Mouse (Mus musculus) frontal cortex, postnatal 14 days (tissue): ENCODE measurements around the gene Golph3.
"Not testable (repeated sequence)": the region's sequence is repeated elsewhere in the genome, so short reads cannot be mapped to it uniquely, and the experiment has no call there.

Source experiments
- DNase-seq, 2 experiments: peaks; one replicate each; pipeline ENCODE4 v3.0.0; 2022; ENCODE audit warnings: low spot score in 2 of 2

The Golph3 gene

DNA sequence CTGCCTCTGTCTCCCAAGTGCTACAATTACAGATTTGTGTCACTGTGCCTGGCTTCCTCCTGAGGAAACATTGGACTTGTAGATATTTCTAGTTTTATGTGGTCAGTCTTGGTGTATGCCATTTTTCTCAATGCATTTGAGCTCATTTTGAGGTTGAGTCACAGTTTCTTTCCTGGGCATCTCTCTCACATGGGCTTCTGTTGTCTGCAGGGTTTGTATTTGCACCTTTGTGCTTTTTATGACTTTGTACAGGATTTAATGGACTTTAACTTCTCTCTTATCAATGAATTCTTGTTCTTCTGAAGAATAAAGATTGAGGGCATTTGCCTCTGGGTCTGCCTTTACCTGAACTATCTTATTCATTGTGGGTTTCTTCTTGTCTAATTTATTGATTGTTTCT, 36.2 kb downstream of the Golph3 start:
- DNase-seq, result no peak

DNA sequence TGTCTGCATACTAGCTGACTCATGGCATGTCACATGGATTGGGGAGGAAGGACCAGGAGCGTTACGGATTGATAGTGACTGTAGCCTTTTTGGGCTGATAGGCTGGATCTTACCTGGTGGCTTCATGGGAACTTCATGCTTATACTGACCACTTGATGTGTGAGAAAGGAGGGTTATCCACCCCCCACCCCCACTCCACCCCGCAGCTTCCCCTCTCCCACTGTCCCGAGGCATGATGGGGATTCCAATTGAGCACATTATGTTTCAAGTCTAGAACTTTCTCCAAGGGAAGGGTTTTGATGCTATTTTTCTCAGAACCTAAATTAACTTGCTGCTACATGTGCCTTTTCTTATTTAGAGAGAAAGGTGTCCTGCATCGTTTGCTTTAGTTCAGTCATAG, 37.1 kb downstream of the Golph3 start:
- DNase-seq, result no peak

- DNase-seq, result no peak
These were observed 39.4 kb downstream of the Golph3 start for GRCm38 (mm10) chr15:12360519-12361212.

DNA sequence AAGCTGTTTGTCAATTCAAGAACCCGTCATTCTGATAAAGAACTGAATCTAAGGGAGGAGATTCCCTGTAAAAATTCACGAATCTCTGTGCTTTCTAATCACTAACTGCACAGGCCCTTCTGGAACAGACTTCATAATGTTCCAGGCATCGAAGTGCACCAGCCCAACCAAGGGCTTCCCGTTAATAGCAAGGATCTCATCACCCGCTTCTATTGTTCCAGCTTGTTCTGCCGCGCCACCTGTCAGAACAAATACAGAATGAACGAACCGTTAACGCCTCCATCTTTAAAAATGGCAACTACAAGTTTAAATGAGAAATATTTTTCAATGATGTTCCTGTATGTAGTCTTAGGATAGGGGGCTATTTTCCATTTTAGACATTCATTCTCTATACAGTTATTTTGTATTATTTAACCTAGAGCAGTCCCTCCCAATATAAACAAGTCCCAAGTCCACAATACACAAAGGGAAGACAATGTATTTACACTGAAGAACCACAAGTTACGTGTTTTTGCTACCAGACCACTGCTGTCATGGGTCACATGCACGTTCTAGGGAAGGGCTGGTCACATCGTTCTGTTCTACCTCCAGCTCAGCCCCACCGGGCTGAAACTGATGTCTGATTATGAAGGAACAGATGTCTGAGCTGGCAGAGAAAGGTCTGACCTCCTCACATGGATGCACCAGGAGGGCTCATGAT, 40.9 kb downstream of the Golph3 start:
- DNase-seq, result no peak

- no peak for DNase-seq
These were observed 41.4 kb downstream of the Golph3 start for GRCm38 (mm10) chr15:12362701-12363040.

DNA sequence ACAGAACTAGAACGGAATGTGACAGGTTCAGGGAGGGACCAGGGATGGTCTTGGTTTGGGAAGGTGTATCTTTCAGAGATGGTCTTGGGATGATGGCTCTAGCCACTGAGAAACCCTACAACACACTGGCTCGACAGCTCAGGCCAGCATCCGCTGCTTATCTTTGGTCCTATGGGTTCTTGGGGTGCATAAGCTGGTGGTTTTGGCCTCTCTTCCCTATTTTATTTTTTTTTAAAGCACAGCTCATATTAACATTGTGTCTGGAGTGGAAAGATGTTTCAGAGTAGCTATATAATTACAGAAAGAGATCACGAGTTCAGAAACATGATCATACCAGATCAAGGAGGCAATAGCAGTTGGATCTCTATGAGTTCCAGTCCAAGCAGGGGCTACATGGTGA, 42.8 kb downstream of the Golph3 start:
- no peak for DNase-seq

DNA sequence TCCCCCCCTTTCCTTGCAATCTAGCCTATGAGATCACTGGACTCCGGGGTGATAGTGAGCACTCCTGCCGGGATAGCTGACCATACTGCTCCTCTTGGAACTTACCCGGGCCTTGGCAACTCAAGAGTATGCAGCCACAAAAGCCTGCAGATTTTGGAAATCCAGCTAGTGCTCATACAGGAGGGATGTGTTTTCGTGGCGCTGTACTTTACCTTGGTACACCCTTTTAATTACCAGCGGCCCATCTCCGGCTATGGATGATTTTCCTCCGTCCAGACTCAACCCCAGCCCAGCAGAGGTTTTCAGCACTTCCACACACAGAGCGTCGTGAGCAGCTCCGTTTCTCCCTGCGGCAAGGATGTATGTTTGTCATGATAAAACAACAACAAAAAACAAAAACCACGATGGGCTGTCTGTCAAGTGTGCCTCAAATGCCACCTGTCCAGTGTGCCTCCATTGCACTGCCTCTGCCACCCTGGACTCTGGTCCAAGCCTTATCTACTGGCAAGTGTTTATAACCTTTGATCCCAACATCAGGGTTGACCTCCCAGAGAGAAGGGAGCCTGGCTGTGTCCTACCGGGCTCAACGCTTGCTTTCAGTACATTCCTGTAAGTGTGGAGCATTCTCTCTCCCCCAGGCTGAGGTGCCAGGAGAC, 44.3 kb downstream of the Golph3 start:
- no peak for DNase-seq

GRCm38 (mm10) chr15:12366072-12366469, 44.8 kb downstream of the Golph3 start:
- DNase-seq, result peak; percentile 41 to 49

DNA sequence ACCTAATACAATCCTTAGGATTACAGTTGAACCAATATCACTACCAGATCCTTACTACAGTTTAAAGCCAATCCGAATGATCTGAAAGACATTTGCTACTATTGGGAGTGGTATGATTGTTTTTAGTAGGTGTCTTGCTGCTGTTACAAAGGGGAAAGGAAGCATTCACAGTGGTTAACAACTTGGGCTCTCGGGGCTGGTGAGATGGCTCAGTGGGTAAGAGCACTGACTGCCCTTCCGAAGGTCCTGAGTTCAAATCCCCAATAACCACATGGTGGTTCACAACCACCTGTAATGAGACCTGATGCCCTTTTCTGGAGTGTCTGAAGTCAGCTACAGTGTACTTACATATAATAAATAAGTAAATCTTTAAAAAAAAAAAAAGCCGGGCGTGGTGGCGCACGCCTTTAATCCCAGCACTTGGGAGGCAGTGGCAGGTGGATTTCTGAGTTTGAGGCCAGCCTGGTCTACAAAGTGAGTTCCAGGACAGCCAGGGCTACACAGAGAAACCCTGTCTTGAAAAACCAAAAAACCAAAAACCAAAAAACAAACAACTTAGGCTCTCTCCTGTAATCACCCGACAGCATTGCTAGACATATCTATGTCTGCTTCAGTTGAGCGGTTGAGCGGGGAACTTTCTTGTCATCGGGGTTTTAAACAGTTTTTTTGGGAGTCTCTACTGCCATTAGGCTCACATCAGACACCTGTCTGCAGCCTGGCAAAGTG, 45.5 kb downstream of the Golph3 start:
- not testable (repeated sequence) for DNase-seq

GRCm38 (mm10) chr15:12367306-12368080, 46.2 kb downstream of the Golph3 start:
- no peak for DNase-seq

DNA sequence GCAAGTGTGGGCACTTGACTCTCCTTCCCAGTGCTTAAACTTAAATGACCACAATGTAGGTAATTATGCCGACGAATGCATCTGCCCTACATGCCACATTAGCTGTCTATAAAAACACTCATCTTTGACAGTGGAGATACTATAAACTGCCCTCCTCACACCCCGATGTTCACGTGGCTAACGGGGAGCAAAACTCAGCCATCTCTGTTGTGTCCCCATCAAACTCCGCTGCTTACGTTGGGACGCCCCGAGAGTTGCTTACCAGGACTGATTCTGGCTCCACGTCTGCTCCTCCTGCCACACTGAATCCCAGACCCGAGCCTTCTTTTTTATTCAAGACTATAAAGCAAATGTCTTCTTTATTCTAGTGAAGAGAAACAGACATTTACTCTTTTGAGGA, 47.1 kb downstream of the Golph3 start:
- no peak for DNase-seq

DNA sequence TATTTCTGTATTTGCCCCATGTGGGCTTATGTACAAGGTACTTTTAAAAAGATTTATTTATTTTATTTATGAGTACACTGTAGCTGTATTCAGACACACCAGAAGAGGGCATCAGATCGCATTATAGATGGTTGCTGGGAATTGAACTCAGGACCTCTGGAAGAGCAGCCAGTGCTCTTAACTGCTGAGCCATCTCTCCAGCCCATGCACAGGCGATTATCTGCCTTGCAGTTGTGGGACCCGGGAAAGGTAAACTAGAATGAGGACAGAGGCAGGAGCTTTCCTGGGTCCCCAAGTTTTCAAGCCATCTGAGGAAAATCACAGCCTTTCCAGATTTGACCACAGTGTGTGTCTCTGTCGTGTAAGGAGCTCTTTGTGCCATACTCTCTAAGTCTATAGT, 47.6 kb downstream of the Golph3 start:
- DNase-seq, result no peak

- DNase-seq, result no peak
These were observed 48.8 kb downstream of the Golph3 start for GRCm38 (mm10) chr15:12370096-12370495.

GRCm38 (mm10) chr15:12371183-12371582, 49.9 kb downstream of the Golph3 start:
- peak in 1 of 2 experiments; percentile 72 for DNase-seq

DNA sequence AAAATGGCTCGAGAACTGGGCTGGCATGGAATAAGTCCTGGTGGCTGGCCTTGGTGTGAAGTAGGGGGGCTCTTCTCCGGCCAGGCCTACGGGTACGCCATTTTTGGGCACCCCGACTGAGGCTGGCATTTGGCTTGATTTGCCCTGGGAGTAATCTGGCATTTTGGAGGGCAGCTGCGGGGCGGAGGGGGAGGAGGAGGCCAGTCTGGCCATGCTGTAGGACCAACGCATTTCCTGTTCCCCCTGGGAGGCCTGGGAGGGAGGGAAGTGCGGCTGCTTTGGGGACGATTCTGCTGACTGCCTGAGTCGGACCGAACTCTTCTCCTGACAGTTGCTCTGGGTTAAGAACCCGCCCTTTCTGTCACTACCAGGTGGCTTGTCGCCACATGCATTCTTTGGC, 52.2 kb downstream of the Golph3 start:
- no peak for DNase-seq

DNA sequence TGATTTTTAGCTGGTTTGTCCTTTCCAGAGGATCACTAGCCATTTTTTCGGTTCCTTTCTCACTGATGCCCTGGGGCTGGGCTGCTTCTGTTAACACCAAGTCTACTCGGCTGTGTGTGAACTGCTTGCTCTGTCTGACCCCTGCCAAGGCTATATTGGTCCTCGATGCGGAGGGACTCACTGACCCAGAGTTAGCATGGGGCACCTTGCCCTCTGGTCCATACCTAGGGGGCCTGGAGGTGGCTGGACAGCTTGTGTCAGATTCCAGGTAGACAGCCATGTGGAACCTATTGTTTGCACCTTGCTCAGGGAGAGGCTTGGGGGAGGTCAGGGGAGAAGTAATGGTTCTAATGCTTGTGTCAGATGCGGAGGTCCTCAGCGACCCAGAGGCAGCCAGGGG, 52.7 kb downstream of the Golph3 start:
- DNase-seq, result no peak

GRCm38 (mm10) chr15:12374916-12375315, 53.7 kb downstream of the Golph3 start:
- DNase-seq, result no peak

DNA sequence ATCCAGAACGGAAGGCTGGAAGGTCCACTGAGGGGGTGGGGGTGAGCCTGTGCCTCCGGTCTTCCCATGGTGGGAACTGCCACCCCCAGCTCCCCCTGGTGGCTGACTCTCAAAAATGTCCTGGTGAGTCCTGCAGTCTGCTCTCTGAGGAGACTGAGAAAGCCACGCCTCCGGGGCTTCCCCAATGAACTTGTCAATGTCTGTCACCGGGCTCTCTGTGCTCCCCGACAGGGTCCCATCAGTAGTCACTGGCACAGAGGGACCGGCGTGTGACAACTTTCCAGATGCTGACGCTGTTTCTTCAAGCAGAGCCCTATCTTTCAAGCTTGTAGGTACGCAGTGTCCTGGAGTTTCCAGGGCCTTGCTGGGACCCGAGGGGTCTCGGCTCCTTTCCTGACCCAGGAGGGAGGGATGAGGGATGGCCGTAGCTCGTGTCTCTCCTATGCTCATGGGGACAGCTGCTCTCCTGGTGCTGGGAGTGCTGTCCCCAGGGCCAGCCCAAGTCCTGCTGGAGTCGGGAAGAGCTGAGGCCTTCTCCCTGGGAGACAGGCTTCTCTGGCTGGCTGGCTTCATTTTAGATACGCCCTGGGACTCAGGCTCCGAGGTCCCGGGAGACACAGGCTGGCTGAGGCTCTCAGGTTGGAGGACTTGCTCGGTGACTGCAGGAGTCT, 54.5 kb downstream of the Golph3 start:
- DNase-seq, result peak; percentile 58 to 76

- no peak for DNase-seq
These were observed 55.3 kb downstream of the Golph3 start for GRCm38 (mm10) chr15:12376491-12377069.

DNA sequence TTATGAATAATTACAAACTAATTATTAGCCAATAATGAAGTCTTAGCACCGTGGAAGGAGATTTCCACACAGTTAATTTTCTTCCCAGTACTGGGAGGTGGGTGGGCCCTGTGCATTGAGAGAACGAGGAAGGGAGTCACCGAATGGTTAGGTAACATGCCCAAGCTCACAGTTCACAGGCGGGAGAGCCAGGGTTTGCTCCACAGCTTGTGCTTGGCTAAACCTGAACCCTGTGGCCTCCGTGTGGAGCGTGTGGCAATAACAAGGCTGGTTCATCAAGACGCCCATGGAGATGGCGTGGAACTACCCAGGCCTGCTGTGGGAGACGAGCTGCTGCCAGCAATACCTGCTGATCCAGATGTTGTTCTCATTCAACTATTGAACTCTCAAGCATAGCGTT, 56.5 kb downstream of the Golph3 start:
- DNase-seq, result no peak

- DNase-seq, result no peak
These were observed 58.8 kb downstream of the Golph3 start for GRCm38 (mm10) chr15:12380057-12380456.
